Comparison of ENCODE assay signal across 8 mouse cellular contexts in the genomic region with DNA sequence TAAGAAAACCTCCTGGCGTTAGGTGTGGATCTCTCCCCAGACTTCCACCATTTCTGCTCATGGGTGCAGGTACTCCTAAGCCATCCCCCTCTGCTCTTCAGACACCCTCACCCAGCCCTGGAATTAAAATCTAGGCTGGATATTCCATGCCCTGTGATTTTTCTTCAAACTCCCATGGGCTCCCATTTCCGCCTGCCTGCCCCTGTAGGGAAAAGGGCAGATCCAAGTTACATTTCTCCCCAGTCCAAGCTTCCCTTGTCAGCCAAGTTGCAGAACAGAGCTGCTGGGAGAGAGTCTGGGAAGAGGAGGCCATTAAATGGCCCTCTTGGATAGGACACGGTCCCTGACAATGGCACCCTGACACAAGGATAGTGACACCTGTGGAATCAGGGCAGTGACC. TPM values are rescaled to one million over a fixed set of nuclear protein-coding genes. Genes with fewer than 3 reads are reported as not detected.
A peak's percentile ranks its signal among the peaks of the same experiment; 100 is the strongest.
DNase-seq lines count a peak whose midpoint lies in the region; ATAC-seq lines count a peak whose summit lies in the region.

No protein-coding gene starts in this region.

- H3K9ac ChIP-seq in embryonic facial prominence, embryonic 14.5 days (ENCODE audit: low read depth, low read length): peak overlapping the region; percentile 87
- peak overlapping the region; percentile 73; the same call in 1 of the 2 replicates for H3K9ac ChIP-seq in hindbrain, embryonic 14.5 days

- no peaks in the 10 kb centered on the region; the same call in 1 of the 2 replicates for H3K79me2 ChIP-seq in macrophage (ENCODE audit: inconsistent target)

- peaks cover 16% of the 10 kb centered on the region for H3K4me1 ChIP-seq in embryonic facial prominence, embryonic 14.5 days (ENCODE audit: control insufficient read depth, insufficient read depth, low read length)
- peaks cover 12% of the 10 kb centered on the region for H3K4me1 ChIP-seq in hindbrain, embryonic 14.5 days (replicated peaks; ENCODE audit: control insufficient read depth, insufficient read depth, low read length)

- peak overlapping the region; percentile 80 for H3K4me2 ChIP-seq in embryonic facial prominence, embryonic 14.5 days (ENCODE audit: low read depth, low read length)
- H3K4me2 ChIP-seq in hindbrain, embryonic 14.5 days (replicated peaks): peak overlapping the region; percentile 85

- peak overlapping the region; percentile 89 for H3K27ac ChIP-seq in embryonic facial prominence, embryonic 14.5 days (replicated peaks; ENCODE audit: low read depth, low read length)
- H3K27ac ChIP-seq in hindbrain, embryonic 14.5 days: no peak overlapping the region
- no peak overlapping the region for H3K27ac ChIP-seq in macrophage

- 25% methylated on average over 3 of the region's 3 CpGs for WGBS in embryonic facial prominence, embryonic 14.5 days
- WGBS in hindbrain, embryonic 14.5 days: 25% methylated on average over 3 of the region's 3 CpGs
- 61% methylated on average over 3 of the region's 3 CpGs for WGBS in macrophage (ENCODE audit: missing documents)

- ATAC-seq in embryonic facial prominence, embryonic 14.5 days (ENCODE audit: low read depth): no peak
- ATAC-seq in hindbrain, embryonic 14.5 days (ENCODE audit: low FRiP score): no peak

- peak; percentile 59 for DNase-seq in cerebellum, adult 9-10 months
- no peak for DNase-seq in cerebellum, adult 18-20 months
- DNase-seq in embryonic facial prominence, embryonic 14.5 days (ENCODE audit: low spot score): no peak
- no peak for DNase-seq in hindbrain, embryonic 14.5 days (ENCODE audit: low spot score)
- DNase-seq in natural killer cell, adult 2 months (ENCODE audit: low spot score in 2 of 2): no peak
- no peak for DNase-seq in gastrocnemius, postnatal 25 days
- no peak for DNase-seq in frontal cortex, postnatal 36 days (ENCODE audit: low spot score in 2 of 2)

- H3K36me3 ChIP-seq in embryonic facial prominence, embryonic 14.5 days (ENCODE audit: control insufficient read depth, insufficient read depth, low read length): peaks cover 15% of the 10 kb centered on the region
- H3K36me3 ChIP-seq in hindbrain, embryonic 14.5 days (replicated peaks; ENCODE audit: control insufficient read depth, insufficient read depth): peaks cover 13% of the 10 kb centered on the region
- peaks cover 16% of the 10 kb centered on the region for H3K36me3 ChIP-seq in macrophage (ENCODE audit: inconsistent target)

- no peaks in the 10 kb centered on the region for H3K27me3 ChIP-seq in embryonic facial prominence, embryonic 14.5 days (replicated peaks; ENCODE audit: control insufficient read depth, insufficient read depth, low read length)
- H3K27me3 ChIP-seq in hindbrain, embryonic 14.5 days (ENCODE audit: control insufficient read depth, insufficient read depth, low read length): 0 out of 2 replicates have a peak, but pooled peaks cover 3% of the 10 kb centered on the region

- peak overlapping the region; percentile 89 for H3K4me3 ChIP-seq in embryonic facial prominence, embryonic 14.5 days (ENCODE audit: low read depth, low read length)
- peak overlapping the region; percentile 63 for H3K4me3 ChIP-seq in hindbrain, embryonic 14.5 days (replicated peaks; ENCODE audit: low read length)
- H3K4me3 ChIP-seq in macrophage (ENCODE audit: inconsistent target): peak overlapping the region; percentile 70; the same call in 1 of the 2 replicates

- no peaks in the 10 kb centered on the region for H3K9me3 ChIP-seq in embryonic facial prominence, embryonic 14.5 days (ENCODE audit: control insufficient read depth, low read length)
- H3K9me3 ChIP-seq in hindbrain, embryonic 14.5 days (ENCODE audit: control insufficient read depth, low read length): no peaks in the 10 kb centered on the region

RNA-seq across cellular contexts. Expression of gene Zfp467, which starts 0.6 kb away (rescaled TPM):
- 22.1 and 25.4 TPM in 2 replicates for polyA plus RNA-seq in embryonic facial prominence, embryonic 14.5 days (2014; fragmentation: Nextera tagmentation; extraction: Ambion mirVana)
- polyA plus RNA-seq in hindbrain, embryonic 14.5 days (2014; fragmentation: Nextera tagmentation; extraction: Ambion mirVana): 25.8 and 32.4 TPM in 2 replicates
- 10 to 100 TPM in 19 of 26 experiments, 1 to 10 TPM in 7; 3.4 to 46.3 (median 23.6) TPM for total RNA-seq in macrophage (2018; cell fraction: chromatin; rRNA removed)
- total RNA-seq in macrophage (2018; cell fraction: cytosol; rRNA removed): 10 to 100 TPM in 25 of 26 experiments, 1 to 10 TPM in 1; 9.7 to 31.9 (median 21.3) TPM
- 10 to 100 TPM in 19 of 26 experiments, 1 to 10 TPM in 7; 3.3 to 39.3 (median 19.9) TPM for total RNA-seq in macrophage (2018; cell fraction: nucleus; rRNA removed)
- polyA plus RNA-seq in macrophage (2018): 13.5 to 23.8 TPM (median 17.5 TPM) in 3 replicates
- 10 to 100 TPM; 22.4 to 34.1 TPM for total RNA-seq in gastrocnemius, postnatal 25 days (2021)

RNA-seq across cellular contexts. Expression of gene Sspo, which starts 1.8 kb away (rescaled TPM):
- 0.29 and 1.1 TPM in 2 replicates for polyA plus RNA-seq in embryonic facial prominence, embryonic 14.5 days (2014; fragmentation: Nextera tagmentation; extraction: Ambion mirVana)
- 0.20 and 0.35 TPM in 2 replicates for polyA plus RNA-seq in hindbrain, embryonic 14.5 days (2014; fragmentation: Nextera tagmentation; extraction: Ambion mirVana)
- total RNA-seq in macrophage (2018; cell fraction: chromatin; rRNA removed): under 1 TPM in 19 of 26 experiments, not detected in 7; 0.04 to 0.23 (median 0.10) TPM
- total RNA-seq in macrophage (2018; cell fraction: cytosol; rRNA removed): under 1 TPM in 1 of 26 experiments, not detected in 25; under 0.01 TPM
- under 1 TPM in 5 of 26 experiments, not detected in 21; 0.04 to 0.22 (median 0.06) TPM for total RNA-seq in macrophage (2018; cell fraction: nucleus; rRNA removed)
- polyA plus RNA-seq in macrophage (2018): not detected in 3 replicates
- total RNA-seq in gastrocnemius, postnatal 25 days (2021): under 1 TPM; 0.24 to 0.38 TPM

RNA-seq across cellular contexts. Expression of gene Krba1, which starts 50.9 kb away (rescaled TPM):
- polyA plus RNA-seq in embryonic facial prominence, embryonic 14.5 days (2014; fragmentation: Nextera tagmentation; extraction: Ambion mirVana): 18.0 and 23.0 TPM in 2 replicates
- polyA plus RNA-seq in hindbrain, embryonic 14.5 days (2014; fragmentation: Nextera tagmentation; extraction: Ambion mirVana): 24.8 and 24.9 TPM in 2 replicates
- 1 to 10 TPM in 25 of 26 experiments, under 1 TPM in 1; 0.69 to 5.5 (median 2.6) TPM for total RNA-seq in macrophage (2018; cell fraction: chromatin; rRNA removed)
- under 1 TPM; 0.05 to 0.51 (median 0.22) TPM for total RNA-seq in macrophage (2018; cell fraction: cytosol; rRNA removed)
- 1 to 10 TPM in 19 of 26 experiments, under 1 TPM in 7; 0.47 to 2.6 (median 1.1) TPM for total RNA-seq in macrophage (2018; cell fraction: nucleus; rRNA removed)
- polyA plus RNA-seq in macrophage (2018): 0.22 to 0.59 TPM (median 0.28 TPM) in 3 replicates
- total RNA-seq in gastrocnemius, postnatal 25 days (2021): 10 to 100 TPM; 14.5 to 15.9 TPM

Comparison
In these comparisons a context has a peak if more than half of its experiments do, and no peak if none do; other contexts are left out.
1. RNA of gene Krba1, which starts 50.9 kb away (polyA plus RNA-seq): 24.8 to 24.9 TPM in hindbrain, embryonic 14.5 days and 18.0 to 23.0 TPM in embryonic facial prominence, embryonic 14.5 days; 0.22 to 0.59 TPM in macrophage; every median in the first group is over 10 times any median in the second.
2. Peak in every context shown above with its lines, with median percentiles within 50 percentile points of each other: H3K4me3 ChIP-seq.